Mouse (Mus musculus) adrenal gland, adult 8-10 months (tissue): ENCODE data around the gene Spout1. TPM values are rescaled to one million over a fixed set of nuclear protein-coding genes. Genes with fewer than 3 reads are reported as not detected.
A peak's percentile ranks its signal among the peaks of the same experiment; 100 is the strongest.
"Not testable (repeated sequence)": the region's sequence is repeated elsewhere in the genome, so short reads cannot be mapped to it uniquely, and the experiment has no call there.

ENCODE experiments used
- DNase-seq: peaks from one replicate; pipeline ENCODE4 v3.0.0; 2022
- total RNA-seq, 4 experiments: library from RNA; stranded (reverse); gene quantifications; 2 replicates each; pipeline ENCODE4 v1.2.4; 2022

Spout1 gene
- total RNA-seq = 10 to 100 TPM; 22.9 to 28.7 (median 28.4) TPM

GRCm38 (mm10) chr2:30177700-30178675, at the start of gene Spout1:
TSS of gene Spout1 (minus strand) at chr2:30178459.
- peak; percentile 94 for DNase-seq

GRCm38 (mm10) chr2:30216293-30216692, 38.0 kb upstream of the Spout1 start:
- DNase-seq = no peak

DNA sequence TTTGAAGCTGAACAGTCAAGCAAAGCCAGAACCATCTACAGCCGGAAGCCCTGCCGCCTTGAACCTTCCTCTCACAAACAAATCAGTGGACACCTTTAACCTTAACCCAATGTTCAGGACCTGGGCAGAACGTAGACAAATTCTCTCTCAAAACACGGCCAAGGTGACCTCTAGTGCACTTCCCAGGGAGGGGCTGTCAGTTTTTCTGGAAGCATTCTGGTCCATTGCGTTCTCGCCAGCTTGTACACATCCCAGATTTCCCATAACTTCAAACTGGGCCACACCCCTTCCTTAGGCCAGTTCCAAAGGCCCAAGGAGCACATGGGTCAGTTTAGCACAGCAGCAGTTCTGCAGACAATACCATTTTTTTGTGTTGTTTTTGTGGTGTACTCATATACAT, 37.2 kb upstream of the Spout1 start:
- DNase-seq = no peak

DNA sequence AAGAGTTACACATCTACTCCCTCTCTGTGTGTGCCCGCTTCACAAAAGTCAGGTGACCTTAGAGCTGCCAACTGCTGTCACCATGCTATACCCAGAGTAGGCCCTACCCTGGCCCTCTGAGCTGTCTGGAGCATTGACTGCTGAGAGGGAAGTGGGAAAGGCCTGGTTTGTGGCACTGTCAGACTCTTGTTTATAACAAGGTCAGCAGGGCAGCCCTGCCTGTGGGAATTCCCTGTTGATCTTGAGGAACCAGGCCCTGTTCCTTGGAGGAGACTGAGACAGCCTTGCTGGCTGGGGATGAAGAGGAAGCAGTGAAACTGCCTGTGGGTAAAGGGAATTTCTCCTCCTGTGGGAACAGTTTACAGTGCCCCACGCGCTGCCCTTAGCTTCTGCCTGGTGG, 36.5 kb upstream of the Spout1 start:
- DNase-seq = no peak

DNA sequence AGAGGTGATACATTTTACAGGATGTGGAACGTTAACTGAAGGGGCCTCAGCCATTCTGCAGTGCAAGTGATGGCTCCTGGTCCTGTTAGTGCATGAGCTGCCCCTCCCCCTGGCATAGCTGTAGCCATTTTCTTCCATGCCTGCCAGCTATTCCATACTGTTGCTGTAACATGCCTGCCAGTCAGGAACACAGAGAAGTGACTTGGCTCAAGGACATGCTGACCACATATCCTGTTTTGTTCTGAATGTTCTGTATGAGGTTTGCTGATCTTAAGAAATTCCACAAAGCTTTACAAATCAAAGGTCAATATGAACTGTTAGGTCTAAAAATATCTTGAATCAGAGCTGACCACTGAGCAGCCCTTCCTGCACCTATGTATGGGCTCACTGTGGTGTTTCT, 34.7 kb upstream of the Spout1 start:
- DNase-seq = no peak

DNA sequence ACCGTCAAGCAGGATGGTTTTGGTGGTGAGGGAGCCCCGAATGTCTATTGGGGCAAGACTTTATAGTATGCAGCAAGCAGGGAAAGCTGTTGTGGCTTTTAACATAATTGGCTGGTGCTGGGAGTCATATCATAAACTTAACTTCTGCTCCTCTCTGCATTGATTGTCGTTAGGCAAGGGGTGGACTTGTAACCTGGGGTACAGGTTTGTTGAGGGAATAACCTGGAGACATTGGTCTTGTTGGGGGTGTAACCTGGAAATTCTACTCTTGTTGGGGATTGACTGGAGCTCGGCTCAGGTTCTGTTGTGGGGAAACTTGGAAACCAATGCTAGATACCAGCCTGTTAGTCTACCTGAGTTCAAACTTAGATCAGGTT, 33.9 kb upstream of the Spout1 start:
- DNase-seq = no peak

- DNase-seq = no peak
Measured at GRCm38 (mm10) chr2:30211408-30212168, 33.3 kb upstream of the Spout1 start.

GRCm38 (mm10) chr2:30207886-30208285, 29.6 kb upstream of the Spout1 start:
- no peak for DNase-seq

- DNase-seq = no peak
Measured at GRCm38 (mm10) chr2:30207401-30207800, 29.1 kb upstream of the Spout1 start.

DNA sequence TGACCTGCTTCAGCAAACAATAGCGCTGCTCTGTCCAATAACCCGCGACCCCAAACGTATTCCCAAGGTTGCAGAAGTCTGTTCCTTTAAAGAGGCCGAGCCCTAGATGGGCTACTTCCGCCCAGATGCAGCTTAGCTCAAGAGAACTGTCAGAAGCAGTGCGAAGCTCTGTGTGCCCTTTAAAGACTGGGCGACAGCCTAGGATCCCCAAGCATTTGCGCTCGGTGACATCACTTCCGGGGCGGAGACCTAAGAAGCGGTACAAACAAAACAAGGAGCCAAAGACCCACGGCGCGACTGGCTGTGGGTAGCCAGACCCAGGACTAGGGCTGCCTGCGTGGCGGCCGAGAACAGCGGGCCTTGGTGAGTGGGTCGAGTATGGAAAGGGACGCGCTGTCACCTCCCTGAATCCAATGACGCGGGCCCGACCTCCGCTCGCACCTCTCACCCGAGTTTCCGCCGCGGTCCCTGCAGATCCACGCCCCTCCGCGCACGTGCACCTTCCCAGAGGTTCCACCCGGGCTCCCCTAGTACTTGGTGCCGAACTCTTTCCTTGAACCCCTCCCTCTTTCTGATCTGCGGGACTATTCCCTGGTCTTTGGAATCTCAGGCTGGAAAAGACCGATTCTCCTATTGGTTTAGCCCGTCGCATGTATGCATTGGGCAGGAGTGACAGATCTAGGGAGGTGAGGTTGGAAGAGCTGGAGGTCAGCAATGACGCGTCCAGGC, 27.5 kb upstream of the Spout1 start, which contains the start of gene Kyat1:
Gene Kyat1 (minus strand): TSS at position 219 of the 729 bp plus-strand sequence.
- DNase-seq = peak; percentile 93

DNA sequence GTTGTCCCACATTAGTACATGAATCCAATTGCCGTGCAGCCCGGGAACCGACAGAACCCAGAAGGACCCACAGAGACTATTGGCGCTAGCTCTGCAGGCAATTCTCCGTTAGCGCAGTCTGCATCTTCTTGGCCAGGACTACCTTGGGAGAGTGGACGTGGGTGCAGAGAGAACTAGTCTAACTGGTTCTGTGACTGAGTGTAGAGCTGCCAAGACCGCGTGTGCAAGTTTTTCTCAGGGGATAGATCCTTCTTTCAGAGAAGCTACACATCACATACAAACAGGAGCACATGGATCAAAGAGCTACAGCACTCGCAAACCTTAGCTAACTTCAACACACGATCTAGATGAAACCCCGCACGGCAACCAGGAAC, 27.0 kb upstream of the Spout1 start:
- no peak for DNase-seq

DNA sequence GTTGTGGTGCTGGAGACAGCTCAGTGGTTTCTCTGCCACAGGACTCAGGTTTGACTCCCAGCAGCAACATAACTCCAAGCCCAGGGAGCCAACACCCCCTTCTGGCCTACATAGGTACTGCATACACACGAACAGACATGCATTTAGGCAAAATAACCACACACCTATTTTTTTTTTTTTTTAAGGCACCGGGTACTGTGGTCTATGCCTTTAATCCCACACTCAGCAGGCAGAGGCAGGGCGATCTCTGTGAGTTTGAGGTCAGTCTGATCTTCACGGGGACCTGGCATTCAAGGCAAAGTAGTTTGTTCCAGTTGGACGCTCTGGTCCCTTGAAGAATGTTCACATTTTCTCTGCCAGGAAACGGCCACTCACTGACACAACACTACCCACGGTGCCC, 25.2 kb upstream of the Spout1 start:
- DNase-seq = no peak

- no peak for DNase-seq
Measured at GRCm38 (mm10) chr2:30200388-30200925, 22.2 kb upstream of the Spout1 start.

GRCm38 (mm10) chr2:30199984-30200383, 21.7 kb upstream of the Spout1 start:
- DNase-seq = peak; percentile 62

DNA sequence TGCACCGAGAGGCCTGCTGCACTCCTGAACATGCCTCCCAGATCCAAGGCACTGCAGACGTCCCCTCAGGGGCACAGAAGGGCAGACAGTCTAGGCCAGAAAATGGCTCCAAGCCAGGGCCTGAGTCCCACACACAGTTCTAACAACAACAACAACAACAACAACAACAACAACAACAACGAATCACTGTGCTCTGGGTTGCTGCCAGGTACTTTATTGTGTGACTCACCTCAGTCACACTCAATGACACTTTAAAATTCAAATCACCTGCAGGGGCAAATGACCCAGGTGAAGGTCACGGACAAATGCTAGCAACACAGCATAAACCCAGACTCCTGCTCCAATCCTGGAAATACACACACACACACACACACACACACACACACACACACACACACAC, 19.8 kb upstream of the Spout1 start:
- no peak for DNase-seq

GRCm38 (mm10) chr2:30194656-30195055, 16.4 kb upstream of the Spout1 start:
- no peak for DNase-seq

DNA sequence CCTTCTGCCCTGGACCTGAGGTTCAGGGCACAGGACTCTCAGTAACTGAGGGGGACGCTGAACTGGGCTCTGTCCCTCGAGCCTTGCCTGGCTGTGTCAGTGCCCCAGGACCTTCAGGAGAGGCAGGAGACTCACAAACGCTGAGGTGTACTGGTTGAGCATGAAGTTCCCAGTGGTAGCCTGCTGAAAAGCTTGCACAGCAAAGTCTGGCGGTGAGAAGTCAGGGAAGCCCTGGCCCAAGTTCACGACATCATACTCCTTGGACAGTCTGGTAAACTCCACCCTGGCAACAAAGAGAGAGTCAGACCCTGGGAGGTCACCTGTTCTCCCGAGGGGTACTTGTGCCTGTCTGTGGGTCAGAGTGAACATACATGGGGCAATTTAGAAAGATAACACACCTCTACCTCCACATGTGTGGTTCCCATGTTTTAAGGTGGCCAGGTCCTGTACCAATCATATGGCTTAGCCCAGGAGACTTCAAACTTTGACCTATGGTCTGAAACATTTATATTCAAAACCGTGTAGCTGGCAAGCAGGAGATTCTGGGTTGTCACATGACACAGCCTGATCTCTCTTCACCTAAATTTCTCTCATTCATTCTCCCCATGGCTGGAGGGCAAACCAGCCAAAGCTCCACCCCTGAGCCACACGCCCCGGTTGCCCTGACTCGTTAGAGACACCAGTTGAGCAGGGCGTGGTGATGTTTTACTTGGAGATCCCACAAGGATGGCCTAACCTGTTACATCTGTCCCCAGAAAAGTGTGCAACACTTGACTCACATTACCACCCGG, 13.7 kb upstream of the Spout1 start:
- DNase-seq = no peak

DNA sequence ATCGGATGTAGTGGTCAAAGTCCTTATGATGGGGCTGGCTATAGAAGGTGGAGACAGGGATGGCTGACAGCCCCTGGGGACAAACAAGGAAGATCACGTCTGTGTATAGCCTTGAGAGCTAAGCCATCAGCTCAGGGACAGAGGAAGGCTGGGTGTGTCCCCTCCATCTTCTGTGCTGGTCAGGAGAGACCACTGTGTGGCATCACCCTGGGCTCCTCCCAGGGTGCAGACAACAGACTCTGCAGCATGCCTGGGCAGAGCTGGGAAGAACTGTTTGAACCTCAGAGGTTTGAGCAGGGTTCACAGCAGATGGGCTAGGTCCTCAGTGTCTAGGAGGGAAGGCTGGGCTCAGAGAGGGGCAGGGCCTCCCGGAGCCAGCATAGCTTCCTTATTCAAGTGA, 7.4 kb upstream of the Spout1 start:
- no peak for DNase-seq

DNA sequence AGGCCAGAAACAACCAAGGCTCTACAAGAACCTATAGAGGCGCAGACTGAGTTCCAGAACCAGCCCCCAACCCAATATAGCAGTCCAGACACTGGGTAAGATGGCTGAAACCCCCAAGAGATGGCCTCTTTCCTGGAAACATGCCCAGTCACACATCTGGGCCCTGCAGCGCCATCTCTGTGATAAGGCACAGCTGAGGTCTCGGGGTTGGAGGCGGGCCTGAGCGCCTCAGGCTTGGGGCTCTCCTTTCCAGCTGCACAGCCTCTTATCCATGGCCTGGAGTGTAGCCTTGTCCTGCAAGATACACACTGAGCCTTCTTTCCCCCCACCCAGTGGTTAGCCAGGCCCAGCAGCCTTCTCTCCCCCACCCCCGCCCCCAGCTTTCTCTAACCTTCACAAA, 7.0 kb upstream of the Spout1 start:
- DNase-seq = no peak

- no peak for DNase-seq
Measured at GRCm38 (mm10) chr2:30183721-30184120, 5.5 kb upstream of the Spout1 start.

GRCm38 (mm10) chr2:30182424-30182823, 4.2 kb upstream of the Spout1 start:
- DNase-seq = no peak

GRCm38 (mm10) chr2:30178711-30179110, 452 bp upstream of the Spout1 start:
- DNase-seq = not testable (repeated sequence)
